ENCODE assay signal across 10 mouse cellular contexts in genomic region chr10:72620527-72620926, GRCm38 (mm10). TPM values are rescaled to one million over a fixed set of nuclear protein-coding genes. Genes with fewer than 3 reads are reported as not detected.
A peak's percentile ranks its signal among the peaks of the same experiment; 100 is the strongest.
DNase-seq lines count a peak whose midpoint lies in the region; ATAC-seq and TF ChIP-seq lines count a peak whose summit lies in the region.
"Had no signal": no experiment of that assay in that cellular context is flagged by ENCODE, and none has a peak within 500 bp of the region (broad histone marks: within the 10 kb centered on the region; RNA-seq: fewer than 3 reads in every experiment).

No protein-coding gene starts in this region.

- no peak overlapping the region for H3K4me2 ChIP-seq in kidney, embryonic 16.5 days (replicated peaks; ENCODE audit: low read depth, low read length)
- H3K4me2 ChIP-seq in forebrain, embryonic 16.5 days (ENCODE audit: low read length), result no peak overlapping the region
- H3K4me2 ChIP-seq: stomach, embryonic 15.5 days had no signal

- H3K9ac ChIP-seq in kidney, embryonic 16.5 days (replicated peaks; ENCODE audit: low read length), result no peak overlapping the region
- no peak overlapping the region for H3K9ac ChIP-seq in forebrain, embryonic 16.5 days (replicated peaks; ENCODE audit: low read depth, low read length)
- H3K9ac ChIP-seq: forebrain, postnatal 0 days; stomach, embryonic 15.5 days had no signal

- H3K36me3 ChIP-seq in kidney, adult 2 months (ENCODE audit: control insufficient read depth, insufficient read depth, low read length), result no peaks in the 10 kb centered on the region
- H3K36me3 ChIP-seq in kidney, embryonic 16.5 days (ENCODE audit: insufficient read depth, low read length), result no peaks in the 10 kb centered on the region
- H3K36me3 ChIP-seq in C2C12 (ENCODE audit: control insufficient read depth, insufficient read depth), result no peaks in the 10 kb centered on the region
- no peaks in the 10 kb centered on the region for H3K36me3 ChIP-seq in forebrain, embryonic 16.5 days (ENCODE audit: control insufficient read depth, insufficient read depth)
- H3K36me3 ChIP-seq: stomach, embryonic 15.5 days had no signal

- H3ac ChIP-seq in C2C12 (ENCODE audit: control insufficient read depth, insufficient read length, low read depth), result no peak overlapping the region

- no peaks in the 10 kb centered on the region for H3K79me2 ChIP-seq in C2C12 (ENCODE audit: control insufficient read depth, insufficient read depth)

- WGBS in kidney, adult 2 months, result 43% methylated on average over 2 of the region's 2 CpGs
- 46% methylated on average over 2 of the region's 2 CpGs for WGBS in kidney, embryonic 16.5 days
- 83% methylated on average over 2 of the region's 2 CpGs for WGBS in forebrain, embryonic 16.5 days

- no peak for TF ChIP-seq POLR2A in kidney, adult 2 months (IDR thresholded peaks at IDR 0.05; ENCODE audit: low read depth, low read length)

- H3K27me3 ChIP-seq in kidney, adult 2 months (replicated peaks; ENCODE audit: control insufficient read depth, insufficient read depth, low read length), result no peaks in the 10 kb centered on the region
- H3K27me3 ChIP-seq in kidney, embryonic 16.5 days (ENCODE audit: insufficient read depth, low read length), result no peaks in the 10 kb centered on the region
- no peaks in the 10 kb centered on the region for H3K27me3 ChIP-seq in C2C12 (ENCODE audit: control insufficient read depth, insufficient read depth, insufficient read length)
- H3K27me3 ChIP-seq in forebrain, embryonic 16.5 days (replicated peaks; ENCODE audit: control insufficient read depth, insufficient read depth, low read length), result no peaks in the 10 kb centered on the region
- H3K27me3 ChIP-seq: stomach, embryonic 15.5 days had no signal

- no peak overlapping the region for H3K27ac ChIP-seq in kidney, adult 2 months (ENCODE audit: insufficient read depth, low read depth, low read length)
- H3K27ac ChIP-seq in kidney, embryonic 16.5 days (ENCODE audit: low read length), result no peak overlapping the region
- no peak overlapping the region for H3K27ac ChIP-seq in forebrain, embryonic 16.5 days (ENCODE audit: low read length)
- H3K27ac ChIP-seq: stomach, embryonic 15.5 days had no signal

- TF ChIP-seq CTCF in kidney, adult 2 months (conservative IDR thresholded peaks at IDR 0.05; ENCODE audit: insufficient read depth, insufficient read length, low read depth, low read length), result no peak
- no peak for TF ChIP-seq CTCF in C2C12 (IDR thresholded peaks at IDR 0.05; ENCODE audit: control insufficient read depth, insufficient read depth, insufficient read length)

- no peaks in the 10 kb centered on the region for H3K9me3 ChIP-seq in kidney, embryonic 16.5 days (ENCODE audit: low read length)
- H3K9me3 ChIP-seq in forebrain, embryonic 16.5 days (ENCODE audit: control insufficient read depth, low read length), result no peaks in the 10 kb centered on the region
- H3K9me3 ChIP-seq: stomach, embryonic 15.5 days had no signal

- no peak overlapping the region for H3K4me3 ChIP-seq in kidney, adult 2 months (ENCODE audit: insufficient read depth, low read depth, low read length)
- H3K4me3 ChIP-seq in kidney, embryonic 16.5 days (ENCODE audit: low read length), result no peak overlapping the region
- H3K4me3 ChIP-seq in C2C12 (ENCODE audit: insufficient read depth, poor library complexity, severe bottlenecking), result no peak overlapping the region
- H3K4me3 ChIP-seq in forebrain, embryonic 16.5 days (replicated peaks; ENCODE audit: low read length), result no peak overlapping the region
- H3K4me3 ChIP-seq: stomach, embryonic 15.5 days had no signal

- no peaks in the 10 kb centered on the region for H3K79me3 ChIP-seq in C2C12 (ENCODE audit: low read depth)

- ATAC-seq in kidney, embryonic 16.5 days (ENCODE audit: low FRiP score, low TSS enrichment), result no peak
- ATAC-seq in forebrain, embryonic 16.5 days, result no peak
- ATAC-seq: forebrain, postnatal 0 days had no signal

- DNase-seq in kidney, adult 2 months, result peak; percentile 5
- DNase-seq in T-cell, adult 2 months (ENCODE audit: low spot score), result peak; percentile 18
- DNase-seq in lung, postnatal 25 days (ENCODE audit: low spot score), result peak; percentile 67
- no peak for DNase-seq in thymus, postnatal 4 days
- no peak for DNase-seq in spleen, postnatal 14 days (ENCODE audit: low spot score in 2 of 2)
- DNase-seq: forebrain, postnatal 0 days had no signal

- no peaks in the 10 kb centered on the region for H3K4me1 ChIP-seq in kidney, adult 2 months (ENCODE audit: control insufficient read depth, insufficient read depth, low read length)
- no peaks in the 10 kb centered on the region for H3K4me1 ChIP-seq in kidney, embryonic 16.5 days (ENCODE audit: insufficient read depth, low read length)
- no peaks in the 10 kb centered on the region for H3K4me1 ChIP-seq in forebrain, embryonic 16.5 days (replicated peaks; ENCODE audit: control insufficient read depth, insufficient read depth, low read length)
- H3K4me1 ChIP-seq: stomach, embryonic 15.5 days had no signal

TF ChIP-seq in C2C12, 6 proteins besides CTCF, POLR2A, EP300 and RAD21:
- no peak for TF ChIP-seq CEBPB (IDR thresholded peaks at IDR 0.05; ENCODE audit: low read depth)
- no peak for TF ChIP-seq MYOG (IDR thresholded peaks at IDR 0.05; ENCODE audit: control insufficient read depth, extremely low read depth, insufficient read length)
- TF ChIP-seq USF1 (IDR thresholded peaks at IDR 0.05; ENCODE audit: low read depth), result no peak
- peak; percentile 48 for TF ChIP-seq FOSL1 (IDR thresholded peaks at IDR 0.05; ENCODE audit: insufficient read depth, low read length, poor library complexity, severe bottlenecking)

RNA-seq across cellular contexts. Expression of gene Zwint, which starts 34.1 kb away (rescaled TPM):
- 76.3 and 93.3 TPM in 2 replicates for polyA plus RNA-seq in kidney, adult 2 months (2012; rRNA removed)
- polyA plus RNA-seq in kidney, embryonic 16.5 days (2015; fragmentation: Nextera tagmentation; extraction: Ambion mirVana), result 250 and 251 TPM in 2 replicates
- 155 TPM for polyA plus RNA-seq in C2C12 (2012; fragmentation: generic; extraction: Trizol)
- 525 and 618 TPM in 2 replicates for polyA plus RNA-seq in forebrain, embryonic 16.5 days (2015; fragmentation: Nextera tagmentation; extraction: Ambion mirVana)

Comparison
In these comparisons a context has a peak if more than half of its experiments do, and no peak if none do; other contexts are left out.
1. DNase-seq: peak in kidney, adult 2 months (single experiment), T-cell, adult 2 months (single experiment) and lung, postnatal 25 days (single experiment); none in thymus, postnatal 4 days (single experiment) and spleen, postnatal 14 days (0 of 2).